Mouse (Mus musculus) liver, embryonic 16.5 days (tissue): ENCODE measurements around the gene Alas2. TPM values are rescaled to one million over a fixed set of nuclear protein-coding genes. Genes with fewer than 3 reads are reported as not detected.

Source experiments
- ATAC-seq: fragments of 200-750 bp; cut with Nextera tagmentation; 2 replicates; pipeline ENCODE4 v1.8.0; 2017; ENCODE audit warnings: low read depth, mild to moderate bottlenecking, moderate number of reproducible peaks, moderate library complexity
- H3K27ac ChIP-seq: fragments of 300-500 bp; sonication (generic); 2 replicates; pipeline ENCODE4 v1.5.1; 2014; ENCODE audit warnings: mild to moderate bottlenecking, low read length
- H3K27me3 ChIP-seq: fragments of 300-500 bp; sonication (generic); 2 replicates; pipeline ENCODE4 v1.6.1; 2014; ENCODE audit warnings: low read depth, low read length, mixed read lengths; ENCODE audit not compliant: control insufficient read depth, insufficient read depth
- H3K36me3 ChIP-seq: fragments of 300-500 bp; sonication (generic); 2 replicates; pipeline ENCODE4 v1.6.1; 2014; ENCODE audit warnings: mild to moderate bottlenecking; ENCODE audit not compliant: control insufficient read depth, insufficient read depth
- H3K4me1 ChIP-seq: fragments of 300-500 bp; sonication (generic); 2 replicates; pipeline ENCODE4 v1.6.1; 2014; ENCODE audit warnings: low read depth, low read length, mixed read lengths; ENCODE audit not compliant: control insufficient read depth
- H3K4me2 ChIP-seq: fragments of 300-500 bp; sonication (generic); 2 replicates; pipeline ENCODE4 v1.6.1; 2014; ENCODE audit warnings: low read depth, low read length, mixed read lengths
- H3K4me3 ChIP-seq: fragments of 300-500 bp; sonication (generic); 2 replicates; pipeline ENCODE4 v1.5.1; 2014; ENCODE audit warnings: low read depth, mild to moderate bottlenecking, low read length
- H3K9ac ChIP-seq: fragments of 300-500 bp; sonication (generic); 2 replicates; pipeline ENCODE4 v1.6.1; 2014; ENCODE audit warnings: low read depth, low read length
- H3K9me3 ChIP-seq: fragments of 300-500 bp; sonication (generic); replicated peaks from 2 replicates; pipeline ENCODE4 v1.6.1; 2016; ENCODE audit warnings: low read length; ENCODE audit not compliant: control insufficient read depth
- WGBS: fragments of 180-500 bp; shearing (Covaris S2); extraction: QIAGEN DNeasy Blood & Tissue Kit; methylation state at CpG from one replicate; pipeline ENCODE4 v1.1.7; 2014; ENCODE audit not compliant: insufficient replicate concordance; 5-methylcytosine and 5-hydroxymethylcytosine counted together
- microRNA-seq: library from miRNA; unstranded; fragments of <30 nt; microRNA quantifications from one replicate; pipeline ENCODE4, GENCODE M21; 2016
- polyA plus RNA-seq: library from polyadenylated mRNA; unstranded; fragments of >200 nt; fragmentation: Nextera tagmentation; extraction: Ambion mirVana; gene quantifications from 2 replicates; pipeline ENCODE4 v1.2.1, GENCODE M21; 2015

Gene Alas2
- polyA plus RNA-seq, 1 experiment from 2014 or later = 1,519 TPM

GRCm38 (mm10) chrX:150593266-150594035 is 46.3 kb downstream of the Alas2 start:
- Histone ChIP-seq H3K4me1 (peaks cover 20% of the 10 kb centered on the region), H3K4me3 (no peak overlapping the region), H3K27me3 (no peaks in the 10 kb centered on the region; the same call in 1 of the 2 replicates), H3K9me3 (no peaks in the 10 kb centered on the region), H3K9ac (no peak overlapping the region), H3K27ac (no peak overlapping the region), H3K36me3 (no peaks in the 10 kb centered on the region), H3K4me2 (no peak overlapping the region)
- WGBS = 74% methylated on average over 12 of the region's 12 CpGs
- no peak for ATAC-seq

GRCm38 (mm10) chrX:150594176-150594575 is 47.0 kb downstream of the Alas2 start:
- Histone ChIP-seq H3K27me3 (no peaks in the 10 kb centered on the region; the same call in 1 of the 2 replicates), H3K4me1 (peaks cover 13% of the 10 kb centered on the region), H3K4me3 (no peak overlapping the region), H3K4me2 (no peak overlapping the region), H3K9ac (no peak overlapping the region; the same call in 1 of the 2 replicates), H3K9me3 (no peaks in the 10 kb centered on the region), H3K27ac (no peak overlapping the region; the same call in 1 of the 2 replicates), H3K36me3 (no peaks in the 10 kb centered on the region)
- WGBS = 56% methylated on average over 3 of the region's 3 CpGs
- ATAC-seq = 0 out of 2 replicates have a peak, but pooled peaks have one; percentile 22

- no peaks in the 10 kb centered on the region for H3K36me3 ChIP-seq
- peak overlapping the region; percentile 66; the same call in 1 of the 2 replicates for H3K27ac ChIP-seq
- peak overlapping the region; percentile 38 for H3K4me2 ChIP-seq
- H3K4me1 ChIP-seq = peaks cover 13% of the 10 kb centered on the region
- WGBS = 46% methylated on average over 9 of the region's 9 CpGs
- peak; percentile 87 for ATAC-seq
- H3K4me3 ChIP-seq = no peak overlapping the region
- H3K9ac ChIP-seq = peak overlapping the region; percentile 21; the same call in 1 of the 2 replicates
- no peaks in the 10 kb centered on the region; the same call in 1 of the 2 replicates for H3K27me3 ChIP-seq
- no peaks in the 10 kb centered on the region for H3K9me3 ChIP-seq
Observed at GRCm38 (mm10) chrX:150595016-150595760, 48.0 kb downstream of the Alas2 start.

- Histone ChIP-seq H3K36me3 (no peaks in the 10 kb centered on the region), H3K9me3 (no peaks in the 10 kb centered on the region), H3K9ac (no peak overlapping the region), H3K27ac (no peak overlapping the region), H3K4me2 (no peak overlapping the region), H3K27me3 (no peaks in the 10 kb centered on the region; the same call in 1 of the 2 replicates), H3K4me3 (no peak overlapping the region), H3K4me1 (peaks cover 13% of the 10 kb centered on the region)
- WGBS = 61% methylated on average over 2 of the region's 2 CpGs
- no peak for ATAC-seq
Observed at GRCm38 (mm10) chrX:150598882-150599281, 51.7 kb downstream of the Alas2 start.

Small RNAs within 50 kb of the gene (microRNA-seq; reads per million reads assigned to microRNA genes)
- gene Mir3620 = not detected

Other genes with a start within 250 kb of the Alas2 start
- 10.8 and 11.3 TPM in 2 replicates for gene Tmem29, start 88.2 kb upstream of the Alas2 start, polyA plus RNA-seq
- 10.3 and 11.6 TPM in 2 replicates for gene Pfkfb1, start 40.9 kb downstream of the Alas2 start, polyA plus RNA-seq
- gene Apex2, start 42.5 kb downstream of the Alas2 start, polyA plus RNA-seq = 9.8 and 10.8 TPM in 2 replicates
- gene Tro, start 110.2 kb downstream of the Alas2 start, polyA plus RNA-seq = 0.81 and 0.91 TPM in 2 replicates